Mouse (Mus musculus): ENCODE data around the gene Rell1. TPM values are rescaled to one million over a fixed set of nuclear protein-coding genes. Genes with fewer than 3 reads are reported as not detected.
"Not testable (repeated sequence)": the region's sequence is repeated elsewhere in the genome, so short reads cannot be mapped to it uniquely, and the experiment has no call there.

The Rell1 gene
- polyA plus RNA-seq, 1 experiment from 2014 or later, result 25.7 TPM

GRCm38 (mm10) chr5:63923305-63924025 is 45.2 kb downstream of the Rell1 start:
- no peak overlapping the region for H3K27ac ChIP-seq
- no peak for ATAC-seq (ENCODE audit: insufficient number of reproducible peaks, insufficient read depth, low FRiP score, low TSS enrichment, low read depth)
- no peak overlapping the region for H3K4me2 ChIP-seq
- H3K9ac ChIP-seq, result no peak overlapping the region
- H3K27me3 ChIP-seq, result no peaks in the 10 kb centered on the region
- peaks cover 7% of the 10 kb centered on the region; the same call in 1 of the 2 replicates for H3K4me1 ChIP-seq
- no peaks in the 10 kb centered on the region for H3K9me3 ChIP-seq
- H3K4me3 ChIP-seq, result no peak overlapping the region
- H3K36me3 ChIP-seq, result peaks cover 46% of the 10 kb centered on the region
- 82% methylated on average over 13 of the region's 13 CpGs for WGBS

GRCm38 (mm10) chr5:63918201-63918600 is 50.5 kb downstream of the Rell1 start:
- Histone ChIP-seq H3K9me3 (no peaks in the 10 kb centered on the region), H3K27ac (no peak overlapping the region), H3K27me3 (no peaks in the 10 kb centered on the region), H3K4me2 (no peak overlapping the region), H3K4me1 (peaks cover 4% of the 10 kb centered on the region; the same call in 1 of the 2 replicates), H3K4me3 (no peak overlapping the region), H3K36me3 (peaks cover 16% of the 10 kb centered on the region), H3K9ac (no peak overlapping the region)
- WGBS, result 64% methylated on average over 4 of the region's 4 CpGs
- ATAC-seq (ENCODE audit: insufficient number of reproducible peaks, insufficient read depth, low FRiP score, low TSS enrichment, low read depth), result no peak

- Histone ChIP-seq H3K36me3 (peaks cover 10% of the 10 kb centered on the region; the same call in 1 of the 2 replicates), H3K9ac (no peak overlapping the region), H3K27me3 (no peaks in the 10 kb centered on the region), H3K9me3 (no peaks in the 10 kb centered on the region), H3K4me1 (peaks cover 4% of the 10 kb centered on the region; the same call in 1 of the 2 replicates), H3K4me2 (no peak overlapping the region), H3K27ac (no peak overlapping the region), H3K4me3 (no peak overlapping the region)
- no peak for ATAC-seq (ENCODE audit: insufficient number of reproducible peaks, insufficient read depth, low FRiP score, low TSS enrichment, low read depth)
- 87% methylated on average over 10 of the region's 10 CpGs for WGBS
These were observed 52.1 kb downstream of the Rell1 start for GRCm38 (mm10) chr5:63916457-63917139.

- H3K4me2 ChIP-seq, result no peak overlapping the region
- no peaks in the 10 kb centered on the region for H3K4me1 ChIP-seq
- no peak for ATAC-seq (ENCODE audit: insufficient number of reproducible peaks, insufficient read depth, low FRiP score, low TSS enrichment, low read depth)
- peaks cover 16% of the 10 kb centered on the region; the same call in 1 of the 2 replicates for H3K36me3 ChIP-seq
- WGBS, result 85% methylated on average over 1 of the region's 1 CpGs
- H3K9ac ChIP-seq, result no peak overlapping the region
- no peaks in the 10 kb centered on the region for H3K9me3 ChIP-seq
- no peak overlapping the region for H3K27ac ChIP-seq
- H3K27me3 ChIP-seq, result no peaks in the 10 kb centered on the region
- H3K4me3 ChIP-seq, result no peak overlapping the region
These were observed 53.8 kb downstream of the Rell1 start for GRCm38 (mm10) chr5:63914896-63915295.

- peaks cover 8% of the 10 kb centered on the region for H3K4me1 ChIP-seq
- no peaks in the 10 kb centered on the region for H3K27me3 ChIP-seq
- H3K4me3 ChIP-seq, result no peak overlapping the region
- H3K4me2 ChIP-seq, result no peak overlapping the region
- no peaks in the 10 kb centered on the region for H3K9me3 ChIP-seq
- peaks cover 16% of the 10 kb centered on the region; the same call in 1 of the 2 replicates for H3K36me3 ChIP-seq
- WGBS, result 85% methylated on average over 10 of the region's 10 CpGs
- H3K27ac ChIP-seq, result no peak overlapping the region
- no peak for ATAC-seq (ENCODE audit: insufficient number of reproducible peaks, insufficient read depth, low FRiP score, low TSS enrichment, low read depth)
- H3K9ac ChIP-seq, result no peak overlapping the region
These were observed 58.3 kb downstream of the Rell1 start for GRCm38 (mm10) chr5:63910171-63910960.

- Histone ChIP-seq H3K27me3 (no peaks in the 10 kb centered on the region), H3K4me2 (no peak overlapping the region), H3K9me3 (no peaks in the 10 kb centered on the region), H3K27ac (no peak overlapping the region), H3K4me3 (no peak overlapping the region), H3K36me3 (peaks cover 6% of the 10 kb centered on the region; the same call in 1 of the 2 replicates), H3K4me1 (peaks cover 8% of the 10 kb centered on the region), H3K9ac (no peak overlapping the region)
- WGBS, result 28% methylated on average over 4 of the region's 4 CpGs
- ATAC-seq (ENCODE audit: insufficient number of reproducible peaks, insufficient read depth, low FRiP score, low TSS enrichment, low read depth), result no peak
These were observed 61.2 kb downstream of the Rell1 start for GRCm38 (mm10) chr5:63907513-63907912.

- H3K9ac ChIP-seq, result peak overlapping the region; percentile 27; the same call in 1 of the 2 replicates
- H3K4me3 ChIP-seq, result no peak overlapping the region
- H3K36me3 ChIP-seq, result peaks cover 6% of the 10 kb centered on the region; the same call in 1 of the 2 replicates
- H3K27ac ChIP-seq, result no peak overlapping the region
- H3K27me3 ChIP-seq, result no peaks in the 10 kb centered on the region
- peak overlapping the region; percentile 26; the same call in 1 of the 2 replicates for H3K4me2 ChIP-seq
- no peak for ATAC-seq (ENCODE audit: insufficient number of reproducible peaks, insufficient read depth, low FRiP score, low TSS enrichment, low read depth)
- no peaks in the 10 kb centered on the region for H3K9me3 ChIP-seq
- peaks cover 8% of the 10 kb centered on the region for H3K4me1 ChIP-seq
- WGBS, result 40% methylated on average over 13 of the region's 13 CpGs
These were observed 62.3 kb downstream of the Rell1 start for GRCm38 (mm10) chr5:63906149-63907093.

GRCm38 (mm10) chr5:63903329-63903728 is 65.4 kb downstream of the Rell1 start:
- WGBS, result 80% methylated on average over 3 of the region's 3 CpGs
- ATAC-seq (ENCODE audit: insufficient number of reproducible peaks, insufficient read depth, low FRiP score, low TSS enrichment, low read depth), result no peak
- Histone ChIP-seq H3K9ac (no peak overlapping the region), H3K4me1 (peaks cover 8% of the 10 kb centered on the region), H3K36me3 (no peaks in the 10 kb centered on the region), H3K27ac (no peak overlapping the region), H3K4me3 (no peak overlapping the region), H3K27me3 (no peaks in the 10 kb centered on the region), H3K9me3 (no peaks in the 10 kb centered on the region), H3K4me2 (no peak overlapping the region)

GRCm38 (mm10) chr5:63897820-63898110 is 70.9 kb downstream of the Rell1 start:
- Histone ChIP-seq H3K4me2 (no peak overlapping the region), H3K9me3 (no peaks in the 10 kb centered on the region; the same call in 1 of the 2 replicates), H3K4me1 (no peaks in the 10 kb centered on the region), H3K9ac (no peak overlapping the region), H3K27ac (no peak overlapping the region), H3K4me3 (no peak overlapping the region), H3K36me3 (no peaks in the 10 kb centered on the region), H3K27me3 (no peaks in the 10 kb centered on the region)
- no peak for ATAC-seq (ENCODE audit: insufficient number of reproducible peaks, insufficient read depth, low FRiP score, low TSS enrichment, low read depth)
- WGBS, result 85% methylated on average over 3 of the region's 3 CpGs

- H3K27ac ChIP-seq; H3K4me2 ChIP-seq; H3K9ac ChIP-seq; ATAC-seq (ENCODE audit: insufficient number of reproducible peaks, insufficient read depth, low FRiP score, low TSS enrichment, low read depth); H3K4me3 ChIP-seq; H3K27me3 ChIP-seq; H3K36me3 ChIP-seq; H3K9me3 ChIP-seq; H3K4me1 ChIP-seq: not testable (repeated sequence)
- WGBS, result 86% methylated on average over 5 of the region's 5 CpGs
These were observed 71.5 kb downstream of the Rell1 start for GRCm38 (mm10) chr5:63897001-63897819.

All from embryonic facial prominence, embryonic 13.5 days (tissue).